Mouse (Mus musculus): ENCODE data around the gene Slc1a6.

- TF ChIP-seq CTCF (IDR thresholded peaks at IDR 0.05; ENCODE audit: insufficient read depth, low read length) (no peak), POLR2A (IDR thresholded peaks at IDR 0.05; ENCODE audit: borderline replicate concordance, extremely low read depth, low read depth, low read length) (no peak)
Measured at GRCm38 (mm10) chr10:78812358-78813060, 32.2 kb downstream of the Slc1a6 start.
